Mouse (Mus musculus): ENCODE measurements at regions not wholly inside any gene's neighbourhood (a gene's known extent, or its start where the extent isn't known, plus 50 kb on each side); places are given as distances from the start of the nearest gene placed in this dataset.

GRCm38 (mm10) chr2:167763891-167764410, 74.3 kb upstream of the Tmem189 start:
- H3K27ac ChIP-seq (ENCODE audit: insufficient read depth, low read length): no peak overlapping the region

DNA sequence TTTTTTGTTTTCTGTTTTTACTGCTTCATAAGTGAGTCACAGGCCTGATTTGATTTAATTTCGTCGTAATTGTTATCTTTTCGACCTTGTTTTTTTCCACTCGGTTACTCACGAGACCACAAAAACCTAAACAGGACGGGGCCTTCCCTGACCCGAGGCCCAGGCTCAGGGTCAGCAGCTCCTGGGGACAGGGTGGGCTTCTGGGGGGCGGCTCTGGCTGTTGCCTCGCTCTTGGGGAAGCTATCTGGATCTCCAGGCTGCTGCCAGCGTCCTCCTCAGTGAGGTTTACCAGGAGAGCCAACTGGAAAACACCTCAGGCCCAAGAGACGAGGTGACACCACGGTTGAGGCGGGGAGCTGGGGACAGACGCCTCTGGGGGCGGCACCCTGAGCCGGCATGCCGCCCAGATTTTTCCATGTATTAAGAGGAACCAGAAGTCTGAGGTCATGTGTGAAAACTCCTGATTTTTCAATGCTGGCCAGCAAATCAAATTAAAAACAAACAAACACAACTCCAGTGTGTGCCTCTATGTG, 71.8 kb upstream of the Tmem189 start:
- Histone ChIP-seq H3K4me3 (ENCODE audit: low read depth, low read length) (no peak overlapping the region), H3K27ac (ENCODE audit: insufficient read depth, low read length) (no peak overlapping the region), H3K4me1 (ENCODE audit: control insufficient read depth, insufficient read depth, low read length) (peaks cover 3% of the 10 kb centered on the region), H3K9me3 (replicated peaks; ENCODE audit: control insufficient read depth, insufficient read depth, low read length, poor library complexity, severe bottlenecking) (no peaks in the 10 kb centered on the region), H3K27me3 (ENCODE audit: control insufficient read depth, insufficient read depth, low read length, poor library complexity, severe bottlenecking) (no peaks in the 10 kb centered on the region), H3K36me3 (ENCODE audit: control insufficient read depth, insufficient read depth, low read length, poor library complexity, severe bottlenecking) (no peaks in the 10 kb centered on the region), H3K9ac (ENCODE audit: low read depth, poor library complexity, severe bottlenecking) (no peak overlapping the region)
- TF ChIP-seq EP300 (IDR thresholded peaks at IDR 0.05; ENCODE audit: insufficient read depth, low read depth, low read length) (no peak), POLR2A (IDR thresholded peaks at IDR 0.05; ENCODE audit: insufficient read depth, low read length) (no peak), CTCF (IDR thresholded peaks at IDR 0.05; ENCODE audit: low read depth, low read length) (no peak)

More at GRCm38 (mm10) chr2:167763891-167764410, 74.3 kb upstream of the Tmem189 start:
- no peaks in the 10 kb centered on the region for H3K27me3 ChIP-seq (ENCODE audit: control insufficient read depth, insufficient read depth, low read length, poor library complexity, severe bottlenecking)
- TF ChIP-seq CTCF (IDR thresholded peaks at IDR 0.05; ENCODE audit: low read depth, low read length): no peak
- no peak for TF ChIP-seq EP300 (IDR thresholded peaks at IDR 0.05; ENCODE audit: insufficient read depth, low read depth, low read length)
- no peak for TF ChIP-seq POLR2A (IDR thresholded peaks at IDR 0.05; ENCODE audit: insufficient read depth, low read length)
- no peaks in the 10 kb centered on the region for H3K9me3 ChIP-seq (replicated peaks; ENCODE audit: control insufficient read depth, insufficient read depth, low read length, poor library complexity, severe bottlenecking)
- no peak overlapping the region for H3K9ac ChIP-seq (ENCODE audit: low read depth, poor library complexity, severe bottlenecking)
- no peak overlapping the region for H3K4me3 ChIP-seq (ENCODE audit: low read depth, low read length)
- H3K36me3 ChIP-seq (ENCODE audit: control insufficient read depth, insufficient read depth, low read length, poor library complexity, severe bottlenecking): no peaks in the 10 kb centered on the region
- peaks cover 3% of the 10 kb centered on the region for H3K4me1 ChIP-seq (ENCODE audit: control insufficient read depth, insufficient read depth, low read length)

DNA sequence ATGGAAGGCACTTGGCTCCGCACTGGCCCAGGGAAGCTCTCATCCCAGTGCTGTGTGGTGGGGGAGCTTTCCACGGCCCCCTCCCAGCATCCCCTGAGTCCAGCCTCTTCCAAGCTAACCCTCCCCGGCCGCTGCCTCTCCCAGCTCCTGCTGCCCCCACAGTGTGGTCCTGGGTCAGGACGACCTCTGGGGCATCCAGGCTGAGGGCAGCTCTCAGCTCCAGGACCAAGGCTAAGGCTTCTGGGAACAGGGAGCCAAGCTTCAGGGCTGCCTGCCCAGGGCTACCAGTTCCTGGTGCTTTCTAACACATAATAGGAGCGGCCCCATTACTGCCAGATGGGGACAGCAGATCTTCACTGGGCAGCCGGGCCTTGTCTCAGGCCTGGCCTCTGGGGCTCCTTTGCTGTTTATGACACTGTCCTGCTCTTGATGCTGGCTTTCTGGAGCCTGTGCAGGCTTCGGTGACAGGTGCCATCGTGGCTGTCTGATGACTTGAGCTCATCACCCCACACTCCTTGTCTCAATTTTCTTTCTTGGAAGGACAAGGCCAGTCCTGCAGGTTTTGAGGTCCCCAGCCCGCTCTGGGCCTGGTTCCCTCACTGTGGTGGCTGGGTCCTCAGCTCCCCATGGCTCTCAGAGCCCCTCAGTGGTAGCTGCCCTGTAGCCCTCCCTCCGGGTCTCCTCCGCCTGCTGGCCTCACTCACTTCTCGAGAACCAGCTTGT, 71.2 kb upstream of the Tmem189 start:
- Histone ChIP-seq H3K9ac (ENCODE audit: low read depth, poor library complexity, severe bottlenecking) (no peak overlapping the region), H3K4me1 (ENCODE audit: control insufficient read depth, insufficient read depth, low read length) (peaks cover 3% of the 10 kb centered on the region), H3K27ac (ENCODE audit: insufficient read depth, low read length) (no peak overlapping the region), H3K9me3 (replicated peaks; ENCODE audit: control insufficient read depth, insufficient read depth, low read length, poor library complexity, severe bottlenecking) (no peaks in the 10 kb centered on the region), H3K36me3 (ENCODE audit: control insufficient read depth, insufficient read depth, low read length, poor library complexity, severe bottlenecking) (no peaks in the 10 kb centered on the region), H3K4me3 (ENCODE audit: low read depth, low read length) (no peak overlapping the region), H3K27me3 (ENCODE audit: control insufficient read depth, insufficient read depth, low read length, poor library complexity, severe bottlenecking) (no peaks in the 10 kb centered on the region)
- TF ChIP-seq CTCF (IDR thresholded peaks at IDR 0.05; ENCODE audit: low read depth, low read length) (no peak), EP300 (IDR thresholded peaks at IDR 0.05; ENCODE audit: insufficient read depth, low read depth, low read length) (no peak), POLR2A (IDR thresholded peaks at IDR 0.05; ENCODE audit: insufficient read depth, low read length) (no peak)

DNA sequence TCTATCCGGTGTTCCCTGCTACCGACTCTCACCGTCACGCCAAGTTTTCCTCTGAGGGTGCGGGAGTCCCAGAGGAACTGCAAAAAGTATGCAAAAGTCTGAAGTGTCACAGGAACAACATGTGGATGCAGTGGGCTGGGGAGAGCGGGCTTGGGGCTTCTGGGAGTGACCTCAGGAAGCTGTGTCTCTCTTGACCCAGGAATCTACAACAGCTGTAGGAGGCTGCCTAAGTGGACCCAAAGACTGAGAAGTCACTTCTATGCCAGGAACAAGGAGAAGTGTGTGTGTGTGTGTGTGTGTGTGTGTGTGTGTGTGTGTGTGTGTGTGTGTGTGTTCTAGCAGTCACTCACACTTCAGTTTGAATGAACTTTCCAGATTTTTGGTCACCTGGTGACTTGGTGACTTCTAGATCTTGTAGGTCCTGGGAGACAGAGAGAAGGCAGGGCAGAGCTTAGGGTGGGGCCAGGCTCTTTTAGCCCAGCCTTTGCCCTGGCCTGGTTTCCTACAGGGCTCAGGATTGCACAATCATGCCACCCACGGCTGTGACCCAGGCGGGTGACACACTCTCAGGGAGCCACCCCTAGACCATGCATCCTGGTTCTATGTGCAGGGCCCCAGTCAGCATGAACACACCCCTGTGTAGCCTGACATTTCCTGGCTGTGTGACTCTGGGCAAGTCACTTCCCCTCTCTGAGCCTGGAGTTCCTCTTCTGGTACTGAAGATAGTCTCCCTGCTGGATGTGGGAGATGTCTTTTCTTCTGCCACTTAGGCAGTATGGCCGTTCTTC, 70.2 kb upstream of the Tmem189 start:
- Histone ChIP-seq H3K27me3 (ENCODE audit: control insufficient read depth, insufficient read depth, low read length, poor library complexity, severe bottlenecking) (no peaks in the 10 kb centered on the region), H3K4me1 (ENCODE audit: control insufficient read depth, insufficient read depth, low read length) (peaks cover 2% of the 10 kb centered on the region), H3K36me3 (ENCODE audit: control insufficient read depth, insufficient read depth, low read length, poor library complexity, severe bottlenecking) (no peaks in the 10 kb centered on the region), H3K27ac (ENCODE audit: insufficient read depth, low read length) (no peak overlapping the region), H3K9me3 (replicated peaks; ENCODE audit: control insufficient read depth, insufficient read depth, low read length, poor library complexity, severe bottlenecking) (no peaks in the 10 kb centered on the region), H3K9ac (ENCODE audit: low read depth, poor library complexity, severe bottlenecking) (no peak overlapping the region), H3K4me3 (ENCODE audit: low read depth, low read length) (no peak overlapping the region)
- TF ChIP-seq POLR2A (IDR thresholded peaks at IDR 0.05; ENCODE audit: insufficient read depth, low read length) (no peak), CTCF (IDR thresholded peaks at IDR 0.05; ENCODE audit: low read depth, low read length) (no peak), EP300 (IDR thresholded peaks at IDR 0.05; ENCODE audit: insufficient read depth, low read depth, low read length) (no peak)

GRCm38 (mm10) chr2:167757157-167757780, 67.6 kb upstream of the Tmem189 start:
- Histone ChIP-seq H3K36me3 (ENCODE audit: control insufficient read depth, insufficient read depth, low read length, poor library complexity, severe bottlenecking) (no peaks in the 10 kb centered on the region), H3K27ac (ENCODE audit: insufficient read depth, low read length) (no peak overlapping the region), H3K27me3 (ENCODE audit: control insufficient read depth, insufficient read depth, low read length, poor library complexity, severe bottlenecking) (no peaks in the 10 kb centered on the region), H3K9ac (ENCODE audit: low read depth, poor library complexity, severe bottlenecking) (no peak overlapping the region), H3K9me3 (replicated peaks; ENCODE audit: control insufficient read depth, insufficient read depth, low read length, poor library complexity, severe bottlenecking) (no peaks in the 10 kb centered on the region), H3K4me3 (ENCODE audit: low read depth, low read length) (no peak overlapping the region), H3K4me1 (ENCODE audit: control insufficient read depth, insufficient read depth, low read length) (no peaks in the 10 kb centered on the region)
- no peak for TF ChIP-seq POLR2A (IDR thresholded peaks at IDR 0.05; ENCODE audit: insufficient read depth, low read length)
- no peak for TF ChIP-seq CTCF (IDR thresholded peaks at IDR 0.05; ENCODE audit: low read depth, low read length)
- TF ChIP-seq EP300 (IDR thresholded peaks at IDR 0.05; ENCODE audit: insufficient read depth, low read depth, low read length): no peak
